Mouse (Mus musculus): Measurements from ENCODE around the gene Tat. TPM values are rescaled to one million over a fixed set of nuclear protein-coding genes. Genes with fewer than 3 reads are reported as not detected.

Tat gene
- polyA plus RNA-seq, 1 experiment: 0.61 TPM

DNA sequence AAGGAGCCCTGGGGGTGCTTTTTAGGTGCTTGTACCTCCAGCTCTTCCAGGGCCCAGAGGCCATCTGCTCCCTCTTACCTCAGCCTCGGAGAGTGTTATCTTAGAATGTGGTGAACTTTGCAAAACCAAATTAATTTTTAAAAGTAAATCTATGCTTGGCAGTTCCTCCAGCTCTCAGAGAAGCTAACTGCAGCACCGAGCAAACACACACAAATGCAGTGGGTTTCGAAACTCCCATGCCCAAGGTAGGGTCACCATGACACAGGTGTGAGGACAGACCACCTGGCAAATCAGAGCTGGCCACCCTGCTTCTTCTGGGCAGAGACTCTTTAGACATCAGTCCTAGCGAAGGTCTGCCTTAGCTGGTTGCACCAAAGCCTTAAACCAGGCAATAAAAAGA lies 17.3 kb upstream of the Tat start:
- 90% methylated on average over 4 of the region's 4 CpGs for WGBS
- Histone ChIP-seq H3K27ac (ENCODE audit: control insufficient read depth, insufficient read depth, low read length) (no peak overlapping the region), H3K36me3 (ENCODE audit: control insufficient read depth, insufficient read depth, low read length) (no peaks in the 10 kb centered on the region), H3K4me1 (replicated peaks; ENCODE audit: control insufficient read depth, insufficient read depth, low read length) (no peaks in the 10 kb centered on the region), H3K27me3 (ENCODE audit: control insufficient read depth, insufficient read depth, low read length) (0 out of 2 replicates have a peak, but pooled peaks cover 2% of the 10 kb centered on the region), H3K4me3 (ENCODE audit: control insufficient read depth, insufficient read depth, low read length) (no peak overlapping the region)
- DNase-seq: no peak
- TF ChIP-seq POLR2A (IDR thresholded peaks at IDR 0.05; ENCODE audit: control insufficient read depth, extremely low read depth, insufficient read depth, low read length, poor library complexity) (no peak), CTCF (IDR thresholded peaks at IDR 0.05; ENCODE audit: borderline replicate concordance, control insufficient read depth, extremely low read depth, insufficient read depth, low read length, poor library complexity) (no peak)

DNA sequence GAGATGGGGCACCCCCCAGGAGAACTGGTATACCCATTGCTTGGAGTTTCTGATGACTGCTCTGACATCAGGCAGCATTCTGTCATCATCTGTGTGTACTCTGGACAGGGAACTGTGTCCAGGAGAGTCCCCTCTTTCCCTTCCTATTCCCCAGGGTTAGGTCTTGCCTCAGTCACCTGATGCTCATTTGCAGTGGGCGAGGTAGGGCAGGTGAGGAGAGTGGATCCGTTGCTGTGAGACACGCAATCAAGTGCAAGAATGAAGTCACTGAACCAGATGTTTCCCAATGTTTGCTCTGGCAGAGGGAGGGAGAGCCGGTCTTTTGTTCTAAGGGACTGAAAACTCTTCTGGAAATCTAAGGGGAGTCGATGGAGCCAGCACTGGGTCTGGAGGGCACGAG lies 10.9 kb upstream of the Tat start:
- 91% methylated on average over 6 of the region's 6 CpGs for WGBS
- no peak overlapping the region for H3K4me3 ChIP-seq (ENCODE audit: control insufficient read depth, insufficient read depth, low read length)
- no peaks in the 10 kb centered on the region for H3K4me1 ChIP-seq (replicated peaks; ENCODE audit: control insufficient read depth, insufficient read depth, low read length)
- H3K27me3 ChIP-seq (ENCODE audit: control insufficient read depth, insufficient read depth, low read length): no peaks in the 10 kb centered on the region
- H3K36me3 ChIP-seq (ENCODE audit: control insufficient read depth, insufficient read depth, low read length): no peaks in the 10 kb centered on the region
- TF ChIP-seq POLR2A (IDR thresholded peaks at IDR 0.05; ENCODE audit: control insufficient read depth, extremely low read depth, insufficient read depth, low read length, poor library complexity): no peak
- no peak for TF ChIP-seq CTCF (IDR thresholded peaks at IDR 0.05; ENCODE audit: borderline replicate concordance, control insufficient read depth, extremely low read depth, insufficient read depth, low read length, poor library complexity)
- H3K27ac ChIP-seq (ENCODE audit: control insufficient read depth, insufficient read depth, low read length): no peak overlapping the region
- DNase-seq: no peak

DNA sequence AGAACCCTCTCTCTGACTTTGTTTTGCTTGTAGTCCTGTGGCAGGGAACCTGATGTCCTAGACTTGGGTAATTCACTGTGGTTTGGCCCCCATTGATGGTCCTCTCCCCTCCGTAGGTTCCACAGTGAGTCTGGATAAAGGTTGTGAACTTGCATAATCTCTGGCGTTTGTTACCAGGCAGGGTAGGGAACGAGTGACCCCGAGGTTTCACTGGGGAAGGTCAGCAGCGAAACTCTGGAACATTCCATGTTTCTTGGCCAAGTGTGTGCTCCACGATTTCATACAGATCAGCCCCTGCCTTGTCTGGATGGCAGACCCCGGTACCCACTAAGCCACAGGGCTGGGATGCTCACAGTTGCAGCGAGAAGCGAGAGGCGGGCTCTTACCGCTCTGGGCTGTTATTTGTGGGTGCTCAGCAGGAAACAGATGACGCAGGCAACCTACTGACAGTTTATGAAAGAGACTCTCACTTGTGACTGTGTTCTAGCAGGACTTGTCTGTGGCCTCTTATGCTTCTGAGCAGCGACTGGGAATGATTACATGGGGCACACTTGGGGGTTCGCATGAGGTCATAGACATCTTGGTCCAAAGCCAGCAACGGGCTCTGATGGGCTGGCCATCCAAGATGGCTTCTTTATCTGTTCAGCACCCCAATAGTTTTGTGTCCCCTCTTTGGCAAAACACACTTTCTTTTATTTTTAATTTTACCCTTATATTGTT lies 7.7 kb upstream of the Tat start:
- Histone ChIP-seq H3K4me3 (ENCODE audit: control insufficient read depth, insufficient read depth, low read length) (no peak overlapping the region), H3K4me1 (replicated peaks; ENCODE audit: control insufficient read depth, insufficient read depth, low read length) (no peaks in the 10 kb centered on the region), H3K27ac (ENCODE audit: control insufficient read depth, insufficient read depth, low read length) (no peak overlapping the region), H3K36me3 (ENCODE audit: control insufficient read depth, insufficient read depth, low read length) (no peaks in the 10 kb centered on the region), H3K27me3 (ENCODE audit: control insufficient read depth, insufficient read depth, low read length) (no peaks in the 10 kb centered on the region)
- WGBS: 53% methylated on average over 15 of the region's 15 CpGs
- peak; percentile 21 for DNase-seq
- TF ChIP-seq CTCF (IDR thresholded peaks at IDR 0.05; ENCODE audit: borderline replicate concordance, control insufficient read depth, extremely low read depth, insufficient read depth, low read length, poor library complexity): no peak
- no peak for TF ChIP-seq POLR2A (IDR thresholded peaks at IDR 0.05; ENCODE audit: control insufficient read depth, extremely low read depth, insufficient read depth, low read length, poor library complexity)

DNA sequence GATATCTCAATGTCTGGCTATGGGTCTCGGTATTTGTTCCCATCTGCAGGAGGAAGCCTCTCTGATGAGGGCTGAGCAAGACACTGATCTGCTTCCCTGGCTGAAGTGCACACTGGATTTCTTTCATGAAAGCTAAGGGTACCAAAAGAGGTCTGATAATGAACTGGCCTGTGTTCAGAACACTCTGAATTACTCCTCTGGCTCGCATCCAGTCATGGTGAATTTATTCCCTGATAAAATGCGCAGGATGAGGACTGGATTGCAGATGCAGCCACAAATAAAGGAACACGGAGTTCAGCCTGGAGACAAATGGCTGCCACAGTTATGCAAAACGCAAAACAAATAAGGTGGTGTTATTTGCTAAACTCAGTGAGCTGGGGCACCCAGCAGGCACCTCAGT lies 6.3 kb upstream of the Tat start:
- Histone ChIP-seq H3K4me3 (ENCODE audit: control insufficient read depth, insufficient read depth, low read length) (no peak overlapping the region), H3K36me3 (ENCODE audit: control insufficient read depth, insufficient read depth, low read length) (no peaks in the 10 kb centered on the region), H3K4me1 (replicated peaks; ENCODE audit: control insufficient read depth, insufficient read depth, low read length) (no peaks in the 10 kb centered on the region), H3K27ac (ENCODE audit: control insufficient read depth, insufficient read depth, low read length) (no peak overlapping the region), H3K27me3 (ENCODE audit: control insufficient read depth, insufficient read depth, low read length) (no peaks in the 10 kb centered on the region)
- no peak for TF ChIP-seq CTCF (IDR thresholded peaks at IDR 0.05; ENCODE audit: borderline replicate concordance, control insufficient read depth, extremely low read depth, insufficient read depth, low read length, poor library complexity)
- no peak for TF ChIP-seq POLR2A (IDR thresholded peaks at IDR 0.05; ENCODE audit: control insufficient read depth, extremely low read depth, insufficient read depth, low read length, poor library complexity)
- DNase-seq: no peak
- WGBS: 70% methylated on average over 5 of the region's 5 CpGs

DNA sequence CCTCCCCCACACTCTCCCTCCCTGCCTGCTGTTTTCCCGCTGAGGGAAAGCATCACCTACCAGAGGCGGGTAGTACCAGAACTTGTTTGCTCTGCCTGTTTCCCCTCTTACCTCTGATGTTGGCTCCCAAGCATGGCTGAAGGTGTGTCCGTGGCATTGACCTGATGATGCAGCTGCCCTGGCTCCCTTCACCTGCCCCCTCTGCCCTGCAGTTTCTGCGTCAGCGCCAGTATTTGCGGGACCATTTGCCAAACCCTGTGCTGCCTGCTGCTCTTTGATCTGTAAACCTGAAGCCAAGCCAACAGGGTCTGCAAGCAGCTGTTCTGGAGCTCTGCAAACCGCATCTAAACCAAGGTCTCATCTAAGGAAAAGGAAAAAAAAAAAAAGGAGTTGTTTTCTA lies 3.9 kb upstream of the Tat start:
- no peaks in the 10 kb centered on the region for H3K36me3 ChIP-seq (ENCODE audit: control insufficient read depth, insufficient read depth, low read length)
- peak; percentile 4 for DNase-seq
- no peak overlapping the region for H3K27ac ChIP-seq (ENCODE audit: control insufficient read depth, insufficient read depth, low read length)

DNA sequence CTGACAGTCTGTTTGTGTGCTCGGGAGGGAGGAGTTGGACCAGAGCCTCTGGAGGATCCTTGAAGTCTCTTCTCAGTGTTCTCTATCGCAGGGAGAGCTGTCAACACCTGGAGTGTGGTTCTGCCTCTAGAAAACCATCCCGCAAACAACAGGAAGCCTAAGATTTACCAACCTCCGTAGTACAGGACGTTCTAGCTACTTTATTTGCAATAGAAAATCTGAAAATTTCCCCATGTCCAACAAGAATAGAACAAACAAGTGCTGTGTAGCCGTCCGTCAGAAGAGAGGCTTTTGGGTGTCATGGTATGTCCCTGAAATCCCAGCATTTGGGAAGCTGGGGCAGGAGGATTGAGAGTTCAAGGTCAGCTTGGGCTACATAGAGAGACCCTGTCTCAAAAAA lies 2.5 kb upstream of the Tat start:
- no peak for DNase-seq
- no peak overlapping the region for H3K27ac ChIP-seq (ENCODE audit: control insufficient read depth, insufficient read depth, low read length)
- 77% methylated on average over 7 of the region's 7 CpGs for WGBS
- no peaks in the 10 kb centered on the region for H3K4me1 ChIP-seq (replicated peaks; ENCODE audit: control insufficient read depth, insufficient read depth, low read length)
- H3K27me3 ChIP-seq (ENCODE audit: control insufficient read depth, insufficient read depth, low read length): no peaks in the 10 kb centered on the region
- TF ChIP-seq CTCF (IDR thresholded peaks at IDR 0.05; ENCODE audit: borderline replicate concordance, control insufficient read depth, extremely low read depth, insufficient read depth, low read length, poor library complexity) (no peak), POLR2A (IDR thresholded peaks at IDR 0.05; ENCODE audit: control insufficient read depth, extremely low read depth, insufficient read depth, low read length, poor library complexity) (no peak)
- no peaks in the 10 kb centered on the region for H3K36me3 ChIP-seq (ENCODE audit: control insufficient read depth, insufficient read depth, low read length)
- no peak overlapping the region for H3K4me3 ChIP-seq (ENCODE audit: control insufficient read depth, insufficient read depth, low read length)

More for the DNA sequence above, 3.9 kb upstream of the Tat start:
- no peak for TF ChIP-seq POLR2A (IDR thresholded peaks at IDR 0.05; ENCODE audit: control insufficient read depth, extremely low read depth, insufficient read depth, low read length, poor library complexity)
- no peak for TF ChIP-seq CTCF (IDR thresholded peaks at IDR 0.05; ENCODE audit: borderline replicate concordance, control insufficient read depth, extremely low read depth, insufficient read depth, low read length, poor library complexity)
- H3K27me3 ChIP-seq (ENCODE audit: control insufficient read depth, insufficient read depth, low read length): no peaks in the 10 kb centered on the region
- 71% methylated on average over 7 of the region's 7 CpGs for WGBS
- H3K4me3 ChIP-seq (ENCODE audit: control insufficient read depth, insufficient read depth, low read length): no peak overlapping the region
- H3K4me1 ChIP-seq (replicated peaks; ENCODE audit: control insufficient read depth, insufficient read depth, low read length): no peaks in the 10 kb centered on the region

DNA sequence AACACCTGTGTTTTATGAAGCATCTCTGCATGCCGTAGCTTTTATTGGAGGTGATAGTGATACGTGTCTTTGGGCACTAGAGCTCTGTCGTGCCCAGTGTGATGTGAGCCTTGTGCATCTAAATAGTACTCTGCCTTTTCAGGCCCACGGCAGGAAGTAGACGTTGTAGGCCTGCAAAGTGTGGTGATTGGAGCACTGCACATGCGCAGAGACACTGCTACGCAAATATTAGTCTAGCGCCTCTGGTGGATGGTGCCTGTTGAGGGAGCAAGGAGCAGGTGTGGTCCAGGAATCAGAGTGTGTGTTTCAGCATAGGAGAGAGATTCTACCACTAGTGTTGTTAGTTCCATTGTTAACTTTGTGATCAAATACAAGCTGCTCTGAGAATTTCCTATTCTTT lies 1.1 kb upstream of the Tat start:
- Histone ChIP-seq H3K36me3 (ENCODE audit: control insufficient read depth, insufficient read depth, low read length) (no peaks in the 10 kb centered on the region), H3K27ac (ENCODE audit: control insufficient read depth, insufficient read depth, low read length) (no peak overlapping the region), H3K27me3 (ENCODE audit: control insufficient read depth, insufficient read depth, low read length) (no peaks in the 10 kb centered on the region), H3K4me3 (ENCODE audit: control insufficient read depth, insufficient read depth, low read length) (no peak overlapping the region), H3K4me1 (replicated peaks; ENCODE audit: control insufficient read depth, insufficient read depth, low read length) (no peaks in the 10 kb centered on the region)
- DNase-seq: no peak
- TF ChIP-seq CTCF (IDR thresholded peaks at IDR 0.05; ENCODE audit: borderline replicate concordance, control insufficient read depth, extremely low read depth, insufficient read depth, low read length, poor library complexity) (no peak), POLR2A (IDR thresholded peaks at IDR 0.05; ENCODE audit: control insufficient read depth, extremely low read depth, insufficient read depth, low read length, poor library complexity) (no peak)
- WGBS: 94% methylated on average over 8 of the region's 8 CpGs

Measured in thymus, adult 2 months (tissue).